ENCODE assay signal across 14 mouse cellular contexts in the genomic region with DNA sequence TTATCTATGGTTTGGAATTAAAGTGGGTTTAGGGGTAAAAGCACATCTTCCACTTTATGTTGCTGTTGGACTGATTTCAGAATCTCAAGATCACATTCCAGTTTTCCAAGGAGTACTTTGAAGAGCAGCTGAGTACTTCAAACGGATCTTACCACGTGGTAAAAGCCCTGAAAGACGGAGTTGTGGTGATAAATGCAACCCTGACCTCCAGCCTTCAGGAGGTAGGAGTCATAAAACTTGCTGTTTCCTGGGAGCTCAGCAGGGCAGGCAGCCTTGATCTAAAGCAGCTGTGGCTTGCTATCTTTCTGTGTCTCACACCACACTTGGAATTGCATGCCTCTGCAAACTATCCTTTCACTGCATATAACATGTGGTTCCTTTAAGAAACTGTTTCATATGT. TPM values are rescaled to one million over a fixed set of nuclear protein-coding genes. Genes with fewer than 3 reads are reported as not detected.
DNase-seq lines count a peak whose midpoint lies in the region; ATAC-seq and TF ChIP-seq lines count a peak whose summit lies in the region.
"Had no signal": no experiment of that assay in that cellular context is flagged by ENCODE, and none has a peak within 500 bp of the region (broad histone marks: within the 10 kb centered on the region; RNA-seq: fewer than 3 reads in every experiment).

No protein-coding gene starts in this region.

- no peaks in the 10 kb centered on the region for H3K4me1 ChIP-seq in kidney, postnatal 0 days (replicated peaks; ENCODE audit: insufficient read depth, low read length)
- no peaks in the 10 kb centered on the region for H3K4me1 ChIP-seq in intestine, embryonic 16.5 days (ENCODE audit: control insufficient read depth, insufficient read depth, low read length)
- H3K4me1 ChIP-seq: midbrain, embryonic 15.5 days had no signal

- 18% methylated on average over 3 of the region's 3 CpGs for WGBS in kidney, postnatal 0 days
- 22% methylated on average over 3 of the region's 3 CpGs for WGBS in intestine, embryonic 16.5 days

- no peaks in the 10 kb centered on the region for H3K36me3 ChIP-seq in kidney, postnatal 0 days (ENCODE audit: insufficient read depth, low read length)
- no peaks in the 10 kb centered on the region for H3K36me3 ChIP-seq in intestine, embryonic 16.5 days (ENCODE audit: control insufficient read depth, insufficient read depth, low read length)
- H3K36me3 ChIP-seq: midbrain, embryonic 15.5 days had no signal

- H3K9me3 ChIP-seq in kidney, postnatal 0 days (replicated peaks; ENCODE audit: low read length) = no peaks in the 10 kb centered on the region
- H3K9me3 ChIP-seq in intestine, embryonic 16.5 days (ENCODE audit: control insufficient read depth, low read length) = no peaks in the 10 kb centered on the region
- H3K9me3 ChIP-seq: midbrain, embryonic 15.5 days had no signal

- H3K4me3 ChIP-seq in kidney, postnatal 0 days (replicated peaks; ENCODE audit: low read depth, low read length) = no peak overlapping the region
- H3K4me3 ChIP-seq in intestine, embryonic 16.5 days (ENCODE audit: low read length) = no peak overlapping the region
- H3K4me3 ChIP-seq: midbrain, embryonic 15.5 days had no signal

- no peak overlapping the region for H3K9ac ChIP-seq in kidney, postnatal 0 days (ENCODE audit: low read depth, low read length)
- no peak overlapping the region for H3K9ac ChIP-seq in intestine, embryonic 16.5 days (ENCODE audit: low read depth, low read length)
- H3K9ac ChIP-seq: midbrain, embryonic 15.5 days had no signal

- no peak for ATAC-seq in kidney, postnatal 0 days (replicated peaks; ENCODE audit: low FRiP score, low read depth)
- peak; percentile 75 for ATAC-seq in intestine, embryonic 16.5 days
- ATAC-seq: CD4-positive, CD25-positive, alpha-beta regulatory T cell, adult 4 months; forebrain, embryonic 16.5 days; hindbrain, embryonic 16.5 days; midbrain, embryonic 15.5 days had no signal

- H3K4me2 ChIP-seq in kidney, postnatal 0 days (ENCODE audit: low read length) = no peak overlapping the region
- H3K4me2 ChIP-seq in intestine, embryonic 16.5 days (ENCODE audit: low read depth, low read length) = no peak overlapping the region
- H3K4me2 ChIP-seq: midbrain, embryonic 15.5 days had no signal

- no peak for TF ChIP-seq CTCF in kidney, postnatal 0 days (IDR thresholded peaks at IDR 0.05; ENCODE audit: low read depth)

- H3K27ac ChIP-seq in kidney, postnatal 0 days = peak overlapping the region; percentile 8; the same call in 1 of the 2 replicates
- no peak overlapping the region for H3K27ac ChIP-seq in intestine, embryonic 16.5 days (ENCODE audit: low read length)
- H3K27ac ChIP-seq: midbrain, embryonic 15.5 days had no signal

- H3K27me3 ChIP-seq in kidney, postnatal 0 days (ENCODE audit: insufficient read depth, low read length) = no peaks in the 10 kb centered on the region
- H3K27me3 ChIP-seq in intestine, embryonic 16.5 days (replicated peaks; ENCODE audit: control insufficient read depth, insufficient read depth, low read length) = no peaks in the 10 kb centered on the region
- H3K27me3 ChIP-seq: midbrain, embryonic 15.5 days had no signal

- DNase-seq in kidney, postnatal 0 days (ENCODE audit: low spot score) = peak; percentile 53
- no peak for DNase-seq in kidney, postnatal 10 days
- DNase-seq in 3T3-L1 (ENCODE audit: low read depth, low spot score) = peak; percentile 46
- peak; percentile 41 for DNase-seq in adrenal gland, postnatal 10 days
- DNase-seq in right cerebral cortex, postnatal 4 days = no peak
- no peak for DNase-seq in right cerebral cortex, postnatal 25 days
- DNase-seq: cerebellum, adult 8-10 months; heart, postnatal 14 days; thymus, adult 18-20 months had no signal

RNA-seq across cellular contexts. Expression of gene Nup210l, which starts 30.6 kb away (rescaled TPM):
- 0.08 and 0.12 TPM in 2 replicates for polyA plus RNA-seq in kidney, postnatal 0 days (2015; fragmentation: Nextera tagmentation; extraction: Ambion mirVana)
- total RNA-seq in adrenal gland, postnatal 10 days (2021) = under 1 TPM; 0.24 to 0.42 TPM
- polyA plus RNA-seq in intestine, embryonic 16.5 days (2015; fragmentation: Nextera tagmentation; extraction: Ambion mirVana) = 0.16 and 0.17 TPM in 2 replicates

Comparison
In these comparisons a context has a peak if more than half of its experiments do, and no peak if none do; other contexts are left out.
1. DNase-seq: peak in kidney, postnatal 0 days (single experiment), 3T3-L1 (single experiment) and adrenal gland, postnatal 10 days (single experiment); none in kidney, postnatal 10 days (single experiment), right cerebral cortex, postnatal 4 days (single experiment) and right cerebral cortex, postnatal 25 days (single experiment).